Mouse (Mus musculus) gastrocnemius, postnatal 10 days (tissue): Measurements from ENCODE around the gene Arhgap18. TPM values are rescaled to one million over a fixed set of nuclear protein-coding genes. Genes with fewer than 3 reads are reported as not detected.
"Not testable (repeated sequence)": the region's sequence is repeated elsewhere in the genome, so short reads cannot be mapped to it uniquely, and the experiment has no call there.

Experiments
- DNase-seq: peaks from one replicate; pipeline ENCODE4 v3.0.0; 2021; ENCODE audit warnings: mixed read lengths
- total RNA-seq, 2 experiments: library from RNA; stranded (reverse); gene quantifications; 2 replicates each; pipeline ENCODE4 v1.2.3; 2021

Arhgap18 gene
- total RNA-seq, 2 experiments from 2014 or later: 21.2 to 32.0 TPM

DNA sequence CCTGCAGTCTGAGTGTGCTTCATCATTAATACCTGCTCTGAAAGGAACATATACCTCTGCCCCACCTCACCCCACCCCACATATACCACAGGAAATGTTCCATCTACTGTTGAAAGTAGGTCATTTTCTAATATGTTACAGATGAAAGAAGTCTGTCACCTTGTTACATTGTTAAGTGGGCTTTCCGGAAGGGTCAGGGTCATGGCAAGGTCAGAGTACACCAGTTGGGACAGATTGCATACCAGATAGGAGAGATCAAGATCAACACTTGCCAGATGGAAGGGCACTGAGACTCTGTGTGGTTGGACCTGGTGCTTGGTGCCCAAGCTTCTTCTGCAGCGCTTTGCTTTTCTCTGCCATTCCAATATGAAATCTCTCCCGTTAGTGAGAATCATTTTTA lies 158.0 kb downstream of the Arhgap18 start:
- DNase-seq: no peak

GRCm38 (mm10) chr10:26912112-26912797 lies 159.0 kb downstream of the Arhgap18 start:
- DNase-seq: no peak

DNA sequence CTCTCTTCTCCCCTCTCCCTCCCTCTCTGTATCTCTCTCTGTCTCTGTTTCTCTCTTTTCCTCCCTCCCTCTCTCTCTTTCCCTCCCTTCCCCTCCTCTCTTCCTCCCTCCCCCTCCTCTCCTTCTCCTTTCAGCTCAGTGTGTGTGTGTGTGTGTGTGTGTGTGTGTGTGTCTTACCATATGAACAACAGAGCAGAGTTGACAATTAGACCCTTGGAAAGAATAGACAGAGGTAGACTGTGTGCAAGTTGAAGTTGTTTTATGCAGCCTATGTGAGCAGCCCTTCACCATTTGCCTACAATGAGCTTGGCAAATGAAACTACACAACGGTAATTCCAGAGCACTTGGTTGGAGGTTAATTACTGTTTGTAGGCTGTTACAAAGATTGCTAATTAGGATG lies 159.6 kb downstream of the Arhgap18 start:
- DNase-seq: no peak

DNA sequence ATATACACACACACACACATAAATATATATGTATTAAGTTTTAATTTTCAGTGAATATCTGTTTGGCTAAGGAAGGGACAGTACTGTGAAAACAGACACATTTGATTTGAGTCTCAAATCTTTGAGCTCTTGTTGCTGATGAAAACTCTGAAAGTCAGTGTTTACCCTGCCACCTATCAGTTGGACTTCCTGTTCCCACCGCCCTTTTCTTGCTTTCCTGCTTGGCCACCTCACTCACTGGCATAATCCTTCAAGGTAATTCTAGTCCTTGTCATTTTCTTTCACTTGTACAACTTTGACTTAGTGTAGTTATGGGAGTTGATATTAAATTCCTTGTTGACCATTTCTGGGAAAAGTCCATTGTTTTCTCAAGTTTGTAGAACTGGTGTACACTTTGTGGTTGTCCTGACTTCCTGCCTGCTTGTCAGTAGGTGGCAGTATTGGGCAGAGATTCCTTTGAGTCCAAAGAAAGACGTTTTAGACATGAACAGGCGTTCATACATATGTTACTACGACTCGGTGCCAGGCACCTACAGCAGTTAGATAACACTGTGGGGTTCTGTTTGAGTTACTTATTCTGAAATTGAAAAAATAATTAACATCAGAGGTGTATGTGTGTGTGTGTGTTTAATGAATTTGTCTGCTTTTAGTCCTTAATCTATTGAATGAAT lies 166.2 kb downstream of the Arhgap18 start:
- DNase-seq: peak; percentile 5

GRCm38 (mm10) chr10:26920383-26920979 lies 167.3 kb downstream of the Arhgap18 start:
- DNase-seq: no peak

DNA sequence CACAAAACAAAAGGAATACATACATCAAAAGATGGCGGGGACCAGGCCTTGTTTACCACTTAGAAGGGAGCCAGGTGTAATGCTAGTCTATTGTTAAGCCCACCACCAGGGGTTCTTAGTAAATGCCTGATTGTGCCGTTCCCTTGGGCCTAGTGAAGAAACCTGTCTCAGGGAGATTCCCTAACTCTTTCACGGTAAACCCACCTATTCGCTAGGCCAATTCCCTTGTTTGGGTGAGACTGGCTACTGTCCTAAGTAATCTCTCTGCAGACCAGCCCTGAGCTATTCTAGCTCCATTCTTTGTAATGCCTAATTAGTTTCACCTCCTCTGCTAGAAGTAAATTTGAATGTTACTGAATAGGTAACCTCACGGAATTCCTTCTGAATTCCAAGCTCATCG lies 182.8 kb downstream of the Arhgap18 start:
- not testable (repeated sequence) for DNase-seq

- not testable (repeated sequence) for DNase-seq
Measured at GRCm38 (mm10) chr10:26938464-26938863, 185.2 kb downstream of the Arhgap18 start.

GRCm38 (mm10) chr10:26939549-26939948 lies 186.3 kb downstream of the Arhgap18 start:
- DNase-seq: no peak

DNA sequence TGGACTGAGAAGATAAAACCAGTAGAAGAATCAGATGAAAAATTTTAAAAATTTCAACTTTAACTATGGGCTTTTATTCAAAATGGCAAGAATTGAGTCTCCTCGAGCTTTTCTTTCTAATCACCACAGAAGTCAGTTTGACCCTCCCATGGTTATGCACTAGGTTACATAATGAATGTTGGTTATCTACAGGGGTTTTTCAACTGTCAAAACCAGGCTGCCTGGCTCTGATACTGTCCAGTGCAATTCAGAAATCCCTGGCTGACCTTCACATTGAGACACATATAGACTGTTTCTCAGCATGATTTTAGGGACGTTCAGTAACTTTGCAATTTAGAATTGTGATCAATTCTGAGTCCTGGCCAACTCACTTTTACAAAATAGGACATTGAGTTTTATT lies 195.1 kb downstream of the Arhgap18 start:
- no peak for DNase-seq

- DNase-seq: no peak
Measured at GRCm38 (mm10) chr10:26949667-26950066, 196.4 kb downstream of the Arhgap18 start.

DNA sequence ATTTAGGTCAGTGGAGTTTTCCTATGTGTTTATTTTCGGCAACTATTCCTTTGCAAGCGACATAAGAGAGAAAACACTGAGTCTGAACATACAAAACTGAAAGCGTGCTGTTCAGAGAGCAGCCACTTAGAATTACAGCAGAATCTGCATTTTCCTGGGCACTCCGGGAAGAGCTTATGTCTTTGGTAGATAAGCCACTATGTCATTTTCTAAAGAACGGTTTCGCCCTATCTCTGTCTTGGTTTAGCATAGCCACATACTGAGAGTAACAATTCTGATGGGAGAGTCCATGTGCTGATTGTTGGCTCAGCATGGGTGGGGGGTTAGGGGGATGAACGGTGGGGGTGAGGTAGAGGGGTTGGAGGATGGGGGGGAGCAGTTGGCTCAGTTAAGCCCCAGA lies 197.2 kb downstream of the Arhgap18 start:
- no peak for DNase-seq

GRCm38 (mm10) chr10:26958513-26958912 lies 205.3 kb downstream of the Arhgap18 start:
- no peak for DNase-seq
